Mouse (Mus musculus) left cerebral cortex, adult 2 months (tissue): ENCODE data around the gene Zfp91. TPM values are rescaled to one million over a fixed set of nuclear protein-coding genes. Genes with fewer than 3 reads are reported as not detected.
"Not testable (repeated sequence)": the region's sequence is repeated elsewhere in the genome, so short reads cannot be mapped to it uniquely, and the experiment has no call there.

ENCODE experiments used
- DNase-seq, 2 experiments: peaks; one replicate each; pipeline ENCODE4 v3.0.0; 2021 to 2022; ENCODE audit warnings: low spot score in 2 of 2, mixed read lengths in 1 of 2; ENCODE audit errors: extremely low spot score in 1 of 2
- H3K27ac ChIP-seq: fragments of 200-600 bp; 2 replicates; pipeline ENCODE4 v1.8.1; 2022
- H3K4me3 ChIP-seq: fragments of 200-600 bp; 2 replicates; pipeline ENCODE4 v1.8.1; 2022
- CTCF ChIP-seq: fragments of 200-600 bp; IDR thresholded peaks from 2 replicates; pipeline ENCODE4 v1.8.1; 2022; ENCODE audit warnings: antibody characterized with exemption, mild to moderate bottlenecking, moderate library complexity
- intact Hi-C: fragments of 180-260 bp; cut with DNase I; formaldehyde crosslinking; loops from one replicate; pipeline ENCODE4 v1.15.1; 2025
- total RNA-seq, 2 experiments: library from RNA; stranded (reverse); gene quantifications; 2 replicates each; pipeline ENCODE4 v1.2.3; 2021

The Zfp91 gene
- total RNA-seq, 2 experiments from 2014 or later: 89.2 to 97.0 TPM

DNA sequence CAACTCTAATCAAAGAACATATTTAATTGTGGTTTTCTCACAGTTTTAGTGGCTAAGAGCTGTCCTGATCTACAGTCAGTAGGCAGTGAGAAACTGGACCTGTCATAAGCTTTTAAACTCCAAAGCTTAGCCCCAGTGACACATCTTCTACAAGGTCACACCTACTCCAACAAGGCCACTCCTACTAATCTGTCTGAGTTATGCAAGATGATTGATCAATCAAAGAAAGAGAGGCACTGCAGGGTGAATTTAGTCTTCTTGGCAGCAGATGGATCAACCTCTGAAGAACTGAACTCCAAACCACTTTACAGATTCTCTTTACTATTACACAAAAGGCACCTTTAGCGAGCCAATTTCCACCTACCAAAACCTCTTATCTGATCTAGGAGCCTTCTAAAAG is 70.1 kb downstream of the Zfp91 start:
- no peak for TF ChIP-seq CTCF
- DNase-seq: no peak
- Histone ChIP-seq H3K4me3 (no peak overlapping the region), H3K27ac (no peak overlapping the region)
- intact Hi-C loops: no loop called here

DNA sequence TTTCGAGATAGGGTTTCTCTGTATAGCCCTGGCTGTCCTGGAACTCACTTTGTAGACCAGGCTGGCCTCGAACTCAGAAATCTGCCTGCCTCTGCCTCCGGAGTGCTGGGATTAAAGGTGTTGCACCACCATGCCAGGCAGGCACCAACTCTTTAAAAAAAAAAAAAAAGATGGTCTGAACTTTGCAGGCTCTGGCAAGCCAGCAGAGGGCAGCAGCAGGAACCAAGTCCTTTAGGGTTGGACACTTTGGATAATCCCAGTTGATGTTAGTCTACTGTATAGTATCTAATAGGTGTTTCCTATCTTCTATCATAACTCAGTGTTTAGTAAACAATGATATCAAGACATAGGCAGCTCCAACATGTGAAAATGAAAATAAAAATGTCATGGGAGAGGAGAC is 73.6 kb downstream of the Zfp91 start:
- no peak overlapping the region for H3K27ac ChIP-seq
- intact Hi-C loops: loop anchor here (2.0 kb wide), 1 partner anchor 74 kb away; the partner anchor contains the start of genes Lpxn and Zfp91
- TF ChIP-seq CTCF: peak; percentile 53
- no peak for DNase-seq
- H3K4me3 ChIP-seq: no peak overlapping the region

DNA sequence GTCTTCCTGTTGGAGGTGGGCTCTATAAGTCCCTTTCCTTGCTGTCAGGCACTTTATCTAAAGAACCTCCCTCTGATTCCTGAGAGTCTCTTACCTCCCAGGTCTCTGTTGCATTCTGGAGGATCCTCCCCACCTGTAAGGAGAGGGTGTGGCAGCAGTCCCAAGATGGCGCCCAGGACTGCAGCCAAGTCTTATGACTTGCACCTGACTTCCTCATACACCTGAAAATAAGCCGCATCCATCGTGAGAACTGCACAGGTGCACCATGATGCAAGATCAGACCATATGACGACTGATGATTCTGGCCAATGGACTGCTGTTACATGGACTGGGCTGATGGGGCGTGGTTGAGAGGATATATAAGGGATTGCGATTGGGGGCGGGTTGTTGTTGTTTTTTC is 74.3 kb downstream of the Zfp91 start:
- H3K4me3 ChIP-seq, DNase-seq, H3K27ac ChIP-seq, intact Hi-C loops: not testable (repeated sequence)

DNA sequence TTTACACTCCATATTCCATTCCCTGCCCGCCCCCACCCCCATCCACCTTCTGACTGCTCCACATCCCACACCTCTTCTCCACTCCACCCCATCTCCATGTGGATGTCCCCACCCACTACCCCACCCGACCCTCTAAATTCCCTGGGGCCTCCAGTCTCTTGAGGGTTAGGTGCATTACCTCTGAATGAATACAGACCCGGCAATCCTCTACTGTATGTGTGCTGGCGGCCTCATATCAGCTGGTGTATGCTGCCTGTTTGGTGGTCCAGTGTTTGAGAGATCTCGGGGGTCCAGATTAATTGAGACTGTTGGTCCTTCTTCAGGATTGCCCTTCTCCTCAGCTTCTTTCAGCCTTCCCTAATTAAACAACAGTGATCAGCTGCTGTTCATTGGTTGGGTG is 75.0 kb downstream of the Zfp91 start:
- H3K4me3 ChIP-seq, DNase-seq, H3K27ac ChIP-seq, intact Hi-C loops: not testable (repeated sequence)

DNA sequence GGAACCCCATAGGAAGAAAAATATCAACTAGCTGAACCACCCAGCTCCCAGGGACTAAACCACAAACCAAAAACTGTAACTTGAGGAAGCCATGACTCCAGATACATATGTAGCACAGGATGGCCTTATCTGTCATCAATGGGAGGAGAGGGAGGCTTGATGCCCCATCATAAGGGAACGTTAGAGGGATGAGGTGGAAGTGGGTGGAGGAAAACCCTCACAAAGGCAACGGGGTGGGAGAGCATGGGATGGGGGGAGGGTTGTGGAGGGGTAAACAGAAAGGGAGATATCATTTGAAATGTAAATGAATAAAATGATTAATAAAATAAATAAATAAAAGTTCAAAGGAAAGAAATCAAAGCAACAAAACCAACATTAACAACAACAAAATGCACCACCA is 75.5 kb downstream of the Zfp91 start:
- H3K4me3 ChIP-seq: no peak overlapping the region
- TF ChIP-seq CTCF: no peak
- no peak for DNase-seq
- intact Hi-C loops: no loop called here
- no peak overlapping the region for H3K27ac ChIP-seq

DNA sequence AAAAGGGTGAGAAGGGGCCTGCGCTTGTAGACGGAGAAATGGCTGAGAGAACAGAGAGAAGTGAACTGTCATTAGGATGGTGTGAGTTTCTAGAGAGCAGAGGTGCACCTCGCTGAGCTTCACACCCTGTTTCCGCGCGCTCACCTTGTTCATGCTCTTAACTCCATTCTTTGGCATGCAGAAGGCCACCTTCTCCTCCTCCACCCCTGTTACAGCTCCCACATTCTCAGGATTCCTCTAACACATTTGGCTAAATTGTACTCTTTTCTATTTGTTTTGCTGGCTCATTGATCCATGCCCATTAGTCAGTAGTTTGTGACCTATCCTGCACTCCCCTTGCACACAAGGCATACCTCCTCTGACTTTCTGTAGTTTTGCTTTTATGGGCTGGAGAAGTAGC is 76.7 kb downstream of the Zfp91 start:
- intact Hi-C loops: no loop called here
- no peak for DNase-seq
- TF ChIP-seq CTCF: no peak

More for the DNA sequence above, 76.7 kb downstream of the Zfp91 start:
- H3K27ac ChIP-seq: no peak overlapping the region
- H3K4me3 ChIP-seq: no peak overlapping the region

Other genes with a start within 250 kb of the Zfp91 start
- under 1 TPM in 1 of 2 experiments, not detected in 1; 0.29 TPM for gene Gm4952, start 196.2 kb downstream of the Zfp91 start, total RNA-seq
- gene Glyat, start 162.8 kb downstream of the Zfp91 start, total RNA-seq: not detected
- not detected for gene Olfr1442, start 125.7 kb downstream of the Zfp91 start, total RNA-seq
- gene Olfr1443, start 118.0 kb downstream of the Zfp91 start, total RNA-seq: not detected
- gene Keg1, start 100.3 kb downstream of the Zfp91 start, total RNA-seq: not detected
- gene Cntf, start 30.5 kb downstream of the Zfp91 start, total RNA-seq: 1 to 10 TPM; 2.3 to 4.0 TPM
- 1 to 10 TPM; 1.4 to 1.5 TPM for gene Lpxn, start 67 bp upstream of the Zfp91 start, total RNA-seq
- not detected for gene Gm5244, start 50.6 kb upstream of the Zfp91 start, total RNA-seq
- gene Olfr1444, start 61.2 kb upstream of the Zfp91 start, total RNA-seq: not detected
- not detected for gene Olfr1445, start 87.7 kb upstream of the Zfp91 start, total RNA-seq
- not detected for gene Olfr1446, start 97.4 kb upstream of the Zfp91 start, total RNA-seq
- not detected for gene Olfr1447, start 107.6 kb upstream of the Zfp91 start, total RNA-seq
- not detected for gene Olfr1448, start 128.3 kb upstream of the Zfp91 start, total RNA-seq
- not detected for gene Olfr1449, start 134.7 kb upstream of the Zfp91 start, total RNA-seq
- not detected for gene Olfr1450, start 154.1 kb upstream of the Zfp91 start, total RNA-seq
- gene Olfr1451, start 198.9 kb upstream of the Zfp91 start, total RNA-seq: not detected
- not detected for gene Olfr1453, start 232.2 kb upstream of the Zfp91 start, total RNA-seq